Mouse (Mus musculus) testis, adult 2 months (tissue): ENCODE measurements around the gene Gm9903. TPM values are rescaled to one million over a fixed set of nuclear protein-coding genes. Genes with fewer than 3 reads are reported as not detected.
A peak's percentile ranks its signal among the peaks of the same experiment; 100 is the strongest.

ENCODE experiments used
- H3K27ac ChIP-seq: fragments of 200-500 bp; 2 replicates; pipeline ENCODE4 v1.5.1; 2012; ENCODE audit warnings: low read depth, low read length; ENCODE audit not compliant: control insufficient read depth, insufficient read depth
- H3K27me3 ChIP-seq: fragments of 200-500 bp; 2 replicates; pipeline ENCODE4 v1.6.1; 2012; ENCODE audit warnings: mild to moderate bottlenecking, low read length, moderate library complexity; ENCODE audit not compliant: control insufficient read depth, insufficient read depth
- H3K36me3 ChIP-seq: fragments of 200-500 bp; 2 replicates; pipeline ENCODE4 v1.6.1; 2012; ENCODE audit warnings: mild to moderate bottlenecking, low read length; ENCODE audit not compliant: control insufficient read depth, insufficient read depth
- H3K4me1 ChIP-seq: fragments of 200-500 bp; 2 replicates; pipeline ENCODE4 v1.6.1; 2012; ENCODE audit warnings: low read length; ENCODE audit not compliant: control insufficient read depth, insufficient read depth
- H3K4me3 ChIP-seq: fragments of 200-500 bp; 2 replicates; pipeline ENCODE4 v1.5.1; 2012; ENCODE audit warnings: low read depth, mild to moderate bottlenecking, low read length, moderate library complexity, mixed read lengths; ENCODE audit not compliant: control insufficient read depth
- CTCF ChIP-seq: fragments of 200-500 bp; IDR thresholded peaks from 2 replicates; pipeline ENCODE4 v1.5.1; 2012; ENCODE audit warnings: low read depth, mild to moderate bottlenecking, inconsistent platforms, low read length, moderate library complexity; ENCODE audit not compliant: control insufficient read depth, insufficient read depth, insufficient replicate concordance
- POLR2A ChIP-seq: fragments of 200-500 bp; IDR thresholded peaks from 2 replicates; pipeline ENCODE4 v1.6.1; 2012; ENCODE audit warnings: low read depth, mild to moderate bottlenecking, inconsistent platforms, low read length, moderate library complexity; ENCODE audit not compliant: control insufficient read depth
- polyA plus RNA-seq: library from polyadenylated mRNA; depleted of rRNA; stranded (reverse); fragments of >200 nt; gene quantifications from 2 replicates; pipeline ENCODE4 v1.2.3, GENCODE M21; 2012

Gene Gm9903
- polyA plus RNA-seq, 1 experiment, result 24.9 TPM

DNA sequence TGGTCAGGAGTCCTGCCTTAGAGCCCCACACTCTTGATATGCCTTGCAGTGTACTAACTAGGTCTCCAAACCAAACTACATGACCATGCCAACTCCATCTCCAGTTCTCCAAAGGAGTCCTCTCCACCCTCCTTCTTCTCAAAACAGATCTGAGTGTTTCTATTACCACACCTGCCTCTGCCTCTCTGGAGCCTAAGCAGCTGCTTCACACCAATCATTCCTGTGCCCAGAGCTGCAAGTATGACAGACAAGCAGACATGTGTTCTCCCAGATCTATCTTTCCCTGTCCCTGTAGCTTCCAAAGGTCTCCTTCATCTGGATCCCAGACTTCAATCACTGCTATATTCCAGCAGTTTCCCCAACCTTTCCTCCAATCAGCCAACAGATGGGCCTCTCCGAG, 27.0 kb downstream of the Gm9903 start:
- Histone ChIP-seq H3K27me3 (no peaks in the 10 kb centered on the region), H3K27ac (peak overlapping the region; percentile 99), H3K36me3 (peaks cover 4% of the 10 kb centered on the region), H3K4me3 (peak overlapping the region; percentile 94), H3K4me1 (peaks cover 10% of the 10 kb centered on the region)
- TF ChIP-seq CTCF (no peak), POLR2A (no peak)

DNA sequence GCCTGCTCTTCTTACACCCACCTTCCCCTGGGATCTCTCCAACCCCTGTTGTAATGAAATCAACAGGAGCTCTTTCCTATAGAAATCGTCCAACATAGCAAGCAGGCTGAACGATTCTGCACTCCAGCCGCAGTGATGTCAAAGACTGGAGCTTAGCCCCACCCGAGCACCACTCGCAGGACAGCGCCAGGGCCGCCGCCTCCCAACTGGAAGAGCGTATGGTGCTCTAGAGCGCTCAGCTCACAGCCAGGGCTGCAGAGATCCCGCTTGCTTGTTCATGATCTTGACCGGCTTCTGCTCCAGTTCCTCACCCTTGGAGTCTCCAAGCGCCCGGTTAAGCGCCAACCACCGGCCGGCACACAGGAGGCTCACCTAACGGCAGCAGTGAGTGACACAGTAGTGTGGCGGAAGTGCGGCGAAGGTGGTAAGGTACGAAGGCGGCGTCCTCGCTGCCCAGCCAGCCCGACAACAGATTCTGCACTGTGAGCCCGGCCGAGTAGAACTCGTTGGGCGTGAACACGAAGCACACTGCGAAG, 27.6 kb downstream of the Gm9903 start:
- Histone ChIP-seq H3K4me3 (peak overlapping the region; percentile 94), H3K27me3 (no peaks in the 10 kb centered on the region), H3K36me3 (peaks cover 4% of the 10 kb centered on the region), H3K27ac (peak overlapping the region; percentile 99), H3K4me1 (peaks cover 10% of the 10 kb centered on the region)
- TF ChIP-seq POLR2A (no peak), CTCF (no peak)

DNA sequence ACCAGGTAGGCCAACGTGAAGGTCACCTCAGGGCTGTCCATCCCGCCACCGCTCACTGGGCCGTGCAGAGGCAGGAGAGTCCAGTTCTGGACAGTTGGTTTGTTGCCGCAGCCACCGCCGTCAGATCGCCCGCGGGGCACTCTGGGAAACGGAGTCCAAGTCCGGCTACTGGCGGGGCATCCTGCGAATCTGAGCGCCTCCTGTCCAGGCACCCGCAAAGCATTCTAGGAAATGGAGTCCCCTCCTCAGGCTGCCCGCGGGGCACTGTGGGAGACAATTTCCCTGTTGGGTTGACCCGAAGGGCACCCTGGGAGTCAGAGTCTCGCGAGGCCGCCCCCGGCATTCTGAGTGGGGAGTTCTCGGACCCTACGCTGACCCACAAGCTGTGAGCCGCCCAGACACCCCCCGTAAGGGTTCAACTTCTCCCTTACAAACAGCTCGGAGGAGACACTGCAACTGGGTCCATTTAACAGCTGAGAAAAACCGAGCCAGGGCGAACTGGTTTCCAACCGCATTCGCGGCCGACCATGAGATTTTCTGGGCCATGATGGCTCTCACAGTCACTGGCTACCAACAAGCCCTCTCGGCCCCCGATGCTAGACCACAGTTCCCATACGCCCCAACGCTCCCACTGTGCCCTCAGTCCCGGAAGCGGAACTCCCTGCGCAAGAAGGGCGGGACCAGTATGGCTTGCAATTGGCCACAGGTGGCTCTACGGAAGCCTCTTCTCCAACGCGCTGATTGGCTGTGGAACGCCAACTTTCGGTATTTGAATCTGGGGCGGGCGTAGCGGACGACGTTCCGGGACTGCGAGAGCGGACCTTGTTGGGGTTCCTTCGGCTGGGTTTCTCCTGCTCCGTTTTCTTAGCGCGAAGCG, 28.3 kb downstream of the Gm9903 start, which contains the start of the genes Tacc3 and Tmem129:
TSS of gene Tacc3 (plus strand) at position 342 of the 877 bp plus-strand sequence.
TSS of gene Tmem129 (minus strand) at position 630 of the 877 bp plus-strand sequence.
- TF ChIP-seq CTCF, result no peak
- peak; percentile 94 for TF ChIP-seq POLR2A
- peaks cover 7% of the 10 kb centered on the region for H3K4me1 ChIP-seq
- peaks cover 6% of the 10 kb centered on the region for H3K36me3 ChIP-seq
- no peaks in the 10 kb centered on the region for H3K27me3 ChIP-seq
- H3K4me3 ChIP-seq, result peak within 1 kb of the TSS; percentile 94
- H3K27ac ChIP-seq, result peak within 1 kb of the TSS; percentile 99

DNA sequence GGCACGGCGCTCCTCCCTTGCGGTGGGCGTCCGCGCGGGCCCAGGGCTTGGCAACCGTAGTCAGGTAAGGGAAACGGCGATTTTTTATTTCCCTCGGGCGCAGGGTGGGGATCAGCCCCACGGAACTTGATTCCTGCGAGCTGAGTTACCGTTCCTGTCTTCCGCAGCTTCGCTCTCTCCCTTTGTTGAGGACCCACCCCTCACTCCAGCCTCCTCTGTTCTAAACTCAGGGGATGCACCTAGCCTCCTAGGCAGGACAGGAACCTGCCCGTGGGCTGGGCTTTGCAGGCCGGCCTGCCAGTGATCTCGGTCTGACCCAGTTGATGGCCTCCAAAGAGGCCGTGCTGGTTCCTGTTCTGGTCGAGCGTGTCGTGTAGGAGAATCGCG, 28.9 kb downstream of the Gm9903 start:
- TF ChIP-seq POLR2A, result no peak
- no peak for TF ChIP-seq CTCF
- Histone ChIP-seq H3K36me3 (peaks cover 8% of the 10 kb centered on the region), H3K4me1 (peaks cover 7% of the 10 kb centered on the region)

DNA sequence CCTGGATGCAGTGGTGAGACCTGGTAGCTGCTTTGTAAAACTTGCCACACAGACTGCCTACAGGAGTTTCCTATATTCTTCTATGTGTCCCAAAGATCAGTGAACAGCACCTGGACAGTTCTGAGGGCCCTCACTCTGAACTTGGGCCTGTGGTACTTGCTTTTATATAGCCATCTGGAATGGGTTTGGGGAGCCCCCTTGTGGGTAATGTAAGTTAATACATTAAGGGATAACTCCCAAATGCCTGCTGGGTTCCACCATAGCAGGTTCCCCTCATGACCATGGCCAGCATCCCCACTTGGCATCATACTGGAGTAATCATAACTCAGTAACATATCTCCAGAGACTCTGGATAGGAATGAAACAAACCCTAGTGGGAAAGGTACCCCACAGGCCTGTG, 38.5 kb downstream of the Gm9903 start:
- Histone ChIP-seq H3K27me3 (no peaks in the 10 kb centered on the region), H3K27ac (no peak overlapping the region), H3K36me3 (peaks cover 9% of the 10 kb centered on the region), H3K4me1 (no peaks in the 10 kb centered on the region), H3K4me3 (no peak overlapping the region)
- TF ChIP-seq POLR2A (no peak), CTCF (no peak)

More for the DNA sequence above, 28.9 kb downstream of the Gm9903 start:
- Histone ChIP-seq H3K27ac (peak overlapping the region; percentile 99), H3K4me3 (peak overlapping the region; percentile 94), H3K27me3 (no peaks in the 10 kb centered on the region)

DNA sequence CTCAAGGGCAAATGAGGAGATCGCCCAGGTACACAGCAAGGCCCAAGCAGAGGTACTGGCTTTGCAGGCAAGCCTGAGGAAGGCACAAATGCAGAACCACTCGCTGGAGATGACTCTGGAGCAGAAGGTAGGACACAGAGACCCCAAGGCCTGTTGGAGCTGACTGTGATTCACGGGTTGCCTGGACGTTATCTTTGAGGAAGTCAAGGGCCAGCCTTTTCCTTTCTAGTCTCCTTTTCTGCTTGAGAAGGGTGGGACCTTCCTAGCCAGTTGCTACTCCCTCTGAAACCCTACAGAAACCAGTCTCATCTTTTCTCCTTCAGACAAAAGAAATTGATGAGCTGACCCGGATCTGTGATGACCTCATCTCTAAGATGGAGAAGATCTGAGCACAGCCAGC, 41.9 kb downstream of the Gm9903 start:
- Histone ChIP-seq H3K4me1 (no peaks in the 10 kb centered on the region), H3K36me3 (peaks cover 8% of the 10 kb centered on the region)

DNA sequence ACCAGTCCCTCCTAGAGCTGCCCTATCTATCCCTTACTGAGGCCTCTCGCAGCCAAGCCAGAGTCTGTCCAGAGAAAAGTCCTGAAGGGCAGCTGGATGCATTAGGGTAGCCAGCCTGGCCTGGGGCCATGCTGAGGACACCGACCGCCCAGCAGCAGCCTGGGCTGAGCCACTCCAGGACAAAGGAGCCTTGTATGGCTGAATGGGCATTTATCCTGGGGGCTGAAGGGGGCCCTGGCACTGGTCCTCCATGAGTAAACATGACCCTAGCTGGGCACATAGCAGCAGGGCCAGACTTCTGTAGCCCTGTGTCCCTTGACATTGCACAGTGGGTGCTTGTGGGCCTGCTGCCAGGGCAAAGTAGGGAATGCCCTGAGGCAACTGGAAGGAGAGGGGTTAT, 44.7 kb downstream of the Gm9903 start:
- Histone ChIP-seq H3K4me1 (no peaks in the 10 kb centered on the region), H3K27me3 (no peaks in the 10 kb centered on the region), H3K36me3 (peaks cover 4% of the 10 kb centered on the region), H3K4me3 (no peak overlapping the region), H3K27ac (no peak overlapping the region)
- TF ChIP-seq CTCF (no peak), POLR2A (no peak)

More for the DNA sequence above, 41.9 kb downstream of the Gm9903 start:
- Histone ChIP-seq H3K27ac (no peak overlapping the region), H3K4me3 (no peak overlapping the region), H3K27me3 (no peaks in the 10 kb centered on the region)
- no peak for TF ChIP-seq POLR2A
- no peak for TF ChIP-seq CTCF

DNA sequence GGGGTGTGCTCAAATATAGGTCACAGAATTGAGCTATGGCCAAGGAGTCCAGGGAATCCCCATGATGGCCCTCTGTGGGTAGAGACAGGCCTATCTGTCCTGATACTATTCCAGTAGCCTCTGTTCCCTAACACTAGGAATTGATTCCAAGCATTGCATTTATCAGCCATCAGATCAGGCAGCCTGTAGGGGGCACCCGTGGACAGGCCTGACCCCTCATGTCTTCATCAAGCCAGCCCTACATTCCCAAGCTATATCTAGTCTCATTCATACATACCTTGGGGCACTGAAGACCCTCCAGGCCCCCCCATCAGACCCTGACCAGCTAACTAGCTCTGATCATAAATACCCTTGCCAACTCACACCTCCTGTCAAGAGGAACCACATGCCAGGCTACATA, 46.2 kb downstream of the Gm9903 start:
- peaks cover 2% of the 10 kb centered on the region for H3K36me3 ChIP-seq
- no peak overlapping the region for H3K27ac ChIP-seq
- TF ChIP-seq POLR2A, result no peak
- TF ChIP-seq CTCF, result peak; percentile 33; the same call in 1 of the 2 replicates

More for the DNA sequence above, 46.2 kb downstream of the Gm9903 start:
- H3K4me3 ChIP-seq, result no peak overlapping the region
- no peaks in the 10 kb centered on the region; the same call in 1 of the 2 replicates for H3K4me1 ChIP-seq
- no peaks in the 10 kb centered on the region for H3K27me3 ChIP-seq
